Mouse (Mus musculus) bone marrow macrophage, adult 2 months (primary cell): ENCODE data around the gene Maml2.

Source experiments
- CTCF ChIP-seq: IDR thresholded peaks from 2 replicates; pipeline ENCODE4 v1.5.1; 2012; ENCODE audit warnings: low read depth, mild to moderate bottlenecking, low read length, moderate library complexity
- POLR2A ChIP-seq: IDR thresholded peaks from 2 replicates; pipeline ENCODE4 v1.6.1; 2012; ENCODE audit warnings: mild to moderate bottlenecking, low read depth, low read length, borderline replicate concordance

- TF ChIP-seq POLR2A (no peak), CTCF (no peak)
Observed at GRCm38 (mm10) chr9:13248104-13248503, 49.7 kb upstream of the Maml2 start.
